Mouse (Mus musculus) small intestine, adult 2 months (tissue): Measurements from ENCODE around the gene Mier3.

Source experiments
- CTCF ChIP-seq: fragments of 200-500 bp; IDR thresholded peaks from 2 replicates; pipeline ENCODE4 v1.5.1; 2012; ENCODE audit warnings: low read depth, mild to moderate bottlenecking, control low read depth, inconsistent platforms, low read length, moderate library complexity, mixed read lengths; ENCODE audit not compliant: insufficient replicate concordance, insufficient read length; ENCODE audit errors: extremely low read depth
- POLR2A ChIP-seq: fragments of 200-500 bp; IDR thresholded peaks from 2 replicates; pipeline ENCODE4 v1.6.1; 2012; ENCODE audit warnings: low read depth, mild to moderate bottlenecking, control low read depth, inconsistent platforms, low read length, moderate library complexity

GRCm38 (mm10) chr13:111634163-111635160 lies 46.3 kb upstream of the Mier3 start:
- TF ChIP-seq CTCF (no peak), POLR2A (no peak)
